Mouse (Mus musculus) stomach, postnatal 0 days (tissue): ENCODE measurements at regions not wholly inside any gene's neighbourhood (a gene's known extent, or its start where the extent isn't known, plus 50 kb on each side); places are given as distances from the start of the nearest gene placed in this dataset.

Source experiments
- CTCF ChIP-seq: IDR thresholded peaks from 2 replicates; pipeline ENCODE4 v1.5.1; 2016; ENCODE audit warnings: antibody characterized with exemption, low read depth, mild to moderate bottlenecking, moderate library complexity
- EP300 ChIP-seq: optimal IDR thresholded peaks from 2 replicates; pipeline ENCODE3; 2016; ENCODE audit warnings: antibody characterized with exemption

- TF ChIP-seq CTCF (no peak), EP300 (no peak)
Measured at GRCm38 (mm10) chr1:77998727-77999126, 198.2 kb downstream of the Pax3 start.
